Mouse (Mus musculus): ENCODE results near the gene Cplx2. TPM values are rescaled to one million over a fixed set of nuclear protein-coding genes. Genes with fewer than 3 reads are reported as not detected.

Gene Cplx2
- total RNA-seq, 1 experiment, result 0.67 TPM

GRCm38 (mm10) chr13:54420226-54420625, 49.1 kb downstream of the Cplx2 start:
- no peak overlapping the region for H3K9ac ChIP-seq (ENCODE audit: insufficient read depth, low read depth, low read length, poor library complexity, severe bottlenecking)
- TF ChIP-seq HCFC1 (IDR thresholded peaks at IDR 0.05; ENCODE audit: borderline replicate concordance, insufficient read depth, low read length) (no peak), CHD2 (IDR thresholded peaks at IDR 0.05; ENCODE audit: low read depth, low read length) (no peak), ZNF384 (IDR thresholded peaks at IDR 0.05; ENCODE audit: low read depth, low read length) (no peak), ZC3H11A (IDR thresholded peaks at IDR 0.05; ENCODE audit: borderline replicate concordance, low read depth, low read length) (no peak), MAFK (IDR thresholded peaks at IDR 0.05; ENCODE audit: insufficient read depth, low read depth, low read length) (no peak)
- H3K4me1 ChIP-seq (ENCODE audit: control insufficient read depth in 2 of 2, insufficient read depth in 2 of 2, low read length in 2 of 2, poor library complexity in 1 of 2), result no peaks in the 10 kb centered on the region
- H3K9me3 ChIP-seq (ENCODE audit: control insufficient read depth, insufficient read depth, low read depth, low read length), result peaks cover 7% of the 10 kb centered on the region; the same call in 1 of the 2 replicates
- no peak overlapping the region for H3K27ac ChIP-seq (ENCODE audit: insufficient read depth, low read depth, low read length, poor library complexity, severe bottlenecking)
- in situ Hi-C loops (cut with MboI; ENCODE audit: low sequenced_read_pairs in 2 of 2, unreplicated experiment in 2 of 2), result no loop called here
- H3K36me3 ChIP-seq (ENCODE audit: control insufficient read depth, insufficient read depth, low read length, poor library complexity, severe bottlenecking), result no peaks in the 10 kb centered on the region
- DNase-seq (ENCODE audit: low read depth, low spot score), result no peak
- no peak overlapping the region for H3K4me3 ChIP-seq (ENCODE audit: insufficient read depth in 1 of 2, low read depth in 1 of 2, low read length in 2 of 2, poor library complexity in 1 of 2, severe bottlenecking in 1 of 2)

DNA sequence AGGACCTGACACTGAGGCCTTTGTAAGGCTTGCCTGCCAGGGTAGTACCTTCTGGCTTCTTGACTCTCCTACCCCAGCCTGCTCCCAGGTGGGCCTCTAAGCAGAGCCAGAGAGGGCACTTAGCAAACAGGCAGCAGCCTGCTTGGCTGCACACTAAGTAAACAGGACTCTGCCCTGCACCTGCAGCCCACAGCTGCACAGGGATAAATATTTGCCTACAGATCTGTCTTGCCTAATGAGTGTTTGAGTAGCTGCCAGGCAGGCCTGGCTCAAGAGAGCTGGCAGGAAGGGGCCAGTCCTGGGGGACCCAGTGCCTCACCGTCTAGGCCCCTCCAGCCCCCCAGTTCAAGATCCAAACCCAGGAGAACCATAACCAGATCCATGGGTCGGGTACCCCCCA, 54.1 kb downstream of the Cplx2 start:
- in situ Hi-C loops (cut with MboI; ENCODE audit: low sequenced_read_pairs in 2 of 2, unreplicated experiment in 2 of 2), result no loop called here
- no peak overlapping the region for H3K9ac ChIP-seq (ENCODE audit: insufficient read depth, low read depth, low read length, poor library complexity, severe bottlenecking)
- no peak for DNase-seq (ENCODE audit: low read depth, low spot score)
- H3K36me3 ChIP-seq (ENCODE audit: control insufficient read depth, insufficient read depth, low read length, poor library complexity, severe bottlenecking), result no peaks in the 10 kb centered on the region
- H3K9me3 ChIP-seq (ENCODE audit: control insufficient read depth, insufficient read depth, low read depth, low read length), result peaks cover 7% of the 10 kb centered on the region; the same call in 1 of the 2 replicates
- no peak overlapping the region for H3K4me3 ChIP-seq (ENCODE audit: insufficient read depth in 1 of 2, low read depth in 1 of 2, low read length in 2 of 2, poor library complexity in 1 of 2, severe bottlenecking in 1 of 2)
- no peak for TF ChIP-seq ZC3H11A (IDR thresholded peaks at IDR 0.05; ENCODE audit: borderline replicate concordance, low read depth, low read length)
- no peak for TF ChIP-seq CHD2 (IDR thresholded peaks at IDR 0.05; ENCODE audit: low read depth, low read length)
- TF ChIP-seq ZNF384 (IDR thresholded peaks at IDR 0.05; ENCODE audit: low read depth, low read length), result no peak
- no peak for TF ChIP-seq MAFK (IDR thresholded peaks at IDR 0.05; ENCODE audit: insufficient read depth, low read depth, low read length)
- no peak for TF ChIP-seq HCFC1 (IDR thresholded peaks at IDR 0.05; ENCODE audit: borderline replicate concordance, insufficient read depth, low read length)
- H3K4me1 ChIP-seq (ENCODE audit: control insufficient read depth in 2 of 2, insufficient read depth in 2 of 2, low read length in 2 of 2, poor library complexity in 1 of 2), result no peaks in the 10 kb centered on the region
- H3K27ac ChIP-seq (ENCODE audit: insufficient read depth, low read depth, low read length, poor library complexity, severe bottlenecking), result no peak overlapping the region

DNA sequence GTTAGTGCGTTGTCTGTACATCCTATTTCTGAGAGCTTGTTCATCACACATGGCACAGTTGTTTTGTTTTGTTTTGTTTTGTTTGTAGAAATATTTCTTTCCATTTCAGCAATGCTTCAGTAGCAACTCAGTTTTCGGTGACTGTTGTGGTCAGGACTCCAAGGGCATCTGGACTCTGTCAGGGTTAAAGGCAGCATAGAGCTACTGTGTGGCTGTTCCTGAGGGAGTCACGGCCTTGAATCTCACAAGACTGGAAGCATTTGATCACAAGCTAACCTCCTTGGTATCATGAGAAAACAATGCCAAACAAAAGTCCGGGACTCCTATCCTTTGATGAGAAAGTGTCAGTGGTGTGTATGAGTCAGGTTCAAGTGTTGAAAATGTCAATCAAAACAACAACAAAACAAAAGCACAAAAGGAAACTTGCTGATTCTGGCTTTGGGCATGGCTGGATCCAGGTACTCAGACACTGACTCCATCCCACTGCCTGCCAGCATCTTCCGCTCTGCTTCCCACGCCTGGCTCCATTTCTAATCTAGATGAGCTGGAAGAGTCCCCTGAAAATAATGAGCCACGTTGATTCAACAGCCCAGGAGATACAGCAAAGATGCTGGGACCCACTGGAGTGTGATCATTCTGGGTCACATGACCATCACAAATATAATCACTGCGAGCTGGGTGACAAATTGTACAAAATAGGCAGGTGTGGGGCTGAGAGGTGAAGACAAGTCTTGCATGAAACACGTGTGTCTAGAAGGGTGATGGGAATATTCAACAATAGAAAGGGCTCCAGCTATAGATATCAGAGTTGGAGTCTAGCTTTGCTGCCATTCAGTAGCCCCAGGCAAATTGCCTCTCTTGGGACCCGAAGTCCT, 55.9 kb downstream of the Cplx2 start:
- H3K4me1 ChIP-seq (ENCODE audit: control insufficient read depth in 2 of 2, insufficient read depth in 2 of 2, low read length in 2 of 2, poor library complexity in 1 of 2), result no peaks in the 10 kb centered on the region
- H3K9ac ChIP-seq (ENCODE audit: insufficient read depth, low read depth, low read length, poor library complexity, severe bottlenecking), result no peak overlapping the region
- peaks cover 7% of the 10 kb centered on the region; the same call in 1 of the 2 replicates for H3K9me3 ChIP-seq (ENCODE audit: control insufficient read depth, insufficient read depth, low read depth, low read length)
- in situ Hi-C loops (cut with MboI; ENCODE audit: low sequenced_read_pairs in 2 of 2, unreplicated experiment in 2 of 2), result no loop called here
- H3K36me3 ChIP-seq (ENCODE audit: control insufficient read depth, insufficient read depth, low read length, poor library complexity, severe bottlenecking), result no peaks in the 10 kb centered on the region
- DNase-seq (ENCODE audit: low read depth, low spot score), result no peak
- TF ChIP-seq CHD2 (IDR thresholded peaks at IDR 0.05; ENCODE audit: low read depth, low read length) (no peak), ZNF384 (IDR thresholded peaks at IDR 0.05; ENCODE audit: low read depth, low read length) (no peak), ZC3H11A (IDR thresholded peaks at IDR 0.05; ENCODE audit: borderline replicate concordance, low read depth, low read length) (no peak), MAFK (IDR thresholded peaks at IDR 0.05; ENCODE audit: insufficient read depth, low read depth, low read length) (no peak), HCFC1 (IDR thresholded peaks at IDR 0.05; ENCODE audit: borderline replicate concordance, insufficient read depth, low read length) (no peak)
- no peak overlapping the region for H3K4me3 ChIP-seq (ENCODE audit: insufficient read depth in 1 of 2, low read depth in 1 of 2, low read length in 2 of 2, poor library complexity in 1 of 2, severe bottlenecking in 1 of 2)
- H3K27ac ChIP-seq (ENCODE audit: insufficient read depth, low read depth, low read length, poor library complexity, severe bottlenecking), result no peak overlapping the region

DNA sequence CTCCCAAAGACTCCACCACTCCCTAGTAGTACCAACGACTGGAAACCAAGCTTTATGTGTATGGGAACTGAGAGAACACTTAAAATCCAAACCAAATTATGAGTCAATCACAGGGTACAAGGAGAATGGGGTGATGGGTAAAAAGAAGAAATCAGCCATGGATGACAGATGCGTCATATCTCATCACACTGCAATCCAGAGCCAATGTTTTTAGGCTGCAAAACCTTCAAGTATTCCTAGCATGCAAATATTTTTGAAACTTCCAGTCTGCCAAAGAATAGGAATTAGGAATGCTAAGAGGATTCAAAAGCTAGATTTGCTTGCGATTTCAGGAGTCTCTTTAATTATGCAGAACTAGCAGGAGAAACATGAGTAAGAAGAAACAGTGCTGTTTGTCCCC, 57.6 kb downstream of the Cplx2 start:
- peaks cover 3% of the 10 kb centered on the region; the same call in 1 of the 2 replicates for H3K9me3 ChIP-seq (ENCODE audit: control insufficient read depth, insufficient read depth, low read depth, low read length)

More for the DNA sequence above, 57.6 kb downstream of the Cplx2 start:
- TF ChIP-seq MAFK (IDR thresholded peaks at IDR 0.05; ENCODE audit: insufficient read depth, low read depth, low read length) (no peak), CHD2 (IDR thresholded peaks at IDR 0.05; ENCODE audit: low read depth, low read length) (no peak), HCFC1 (IDR thresholded peaks at IDR 0.05; ENCODE audit: borderline replicate concordance, insufficient read depth, low read length) (no peak), ZNF384 (IDR thresholded peaks at IDR 0.05; ENCODE audit: low read depth, low read length) (no peak), ZC3H11A (IDR thresholded peaks at IDR 0.05; ENCODE audit: borderline replicate concordance, low read depth, low read length) (no peak)
- in situ Hi-C loops (cut with MboI; ENCODE audit: low sequenced_read_pairs in 2 of 2, unreplicated experiment in 2 of 2), result no loop called here
- H3K4me1 ChIP-seq (ENCODE audit: control insufficient read depth in 2 of 2, insufficient read depth in 2 of 2, low read length in 2 of 2, poor library complexity in 1 of 2), result no peaks in the 10 kb centered on the region
- no peak overlapping the region for H3K9ac ChIP-seq (ENCODE audit: insufficient read depth, low read depth, low read length, poor library complexity, severe bottlenecking)
- H3K4me3 ChIP-seq (ENCODE audit: insufficient read depth in 1 of 2, low read depth in 1 of 2, low read length in 2 of 2, poor library complexity in 1 of 2, severe bottlenecking in 1 of 2), result no peak overlapping the region
- no peak for DNase-seq (ENCODE audit: low read depth, low spot score)
- no peaks in the 10 kb centered on the region for H3K36me3 ChIP-seq (ENCODE audit: control insufficient read depth, insufficient read depth, low read length, poor library complexity, severe bottlenecking)
- no peak overlapping the region for H3K27ac ChIP-seq (ENCODE audit: insufficient read depth, low read depth, low read length, poor library complexity, severe bottlenecking)

Measured in ES-E14 (cell line).